Mouse (Mus musculus): ENCODE data around the gene Gm49387. TPM values are rescaled to one million over a fixed set of nuclear protein-coding genes. Genes with fewer than 3 reads are reported as not detected.

The Gm49387 gene
- total RNA-seq, 1 experiment: not detected

DNA sequence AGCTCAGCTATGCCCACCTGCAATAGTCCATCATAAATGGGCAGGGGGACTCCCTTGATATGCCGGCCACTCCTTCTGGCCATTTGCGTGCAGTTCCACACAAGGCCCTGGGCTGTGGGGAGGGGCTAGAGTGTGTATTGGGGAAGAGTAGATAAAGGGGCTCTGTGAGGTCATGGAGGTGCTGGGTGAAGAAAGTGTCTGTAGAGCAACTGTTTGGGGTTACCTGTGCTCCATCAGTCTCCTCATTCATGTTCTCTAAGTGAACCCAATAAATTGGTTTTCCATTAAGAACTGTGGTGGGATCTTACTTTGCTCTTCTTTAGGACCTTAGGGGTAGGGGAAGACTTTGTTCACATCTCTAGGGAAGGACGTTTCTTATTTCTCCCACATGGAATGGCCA lies 49.4 kb downstream of the Gm49387 start, which contains the start of gene Colq:
TSS of gene Colq (minus strand) at position 101 of the 400 bp plus-strand sequence.
- Histone ChIP-seq H3K4me1 (ENCODE audit: control insufficient read depth in 2 of 2, insufficient read depth in 2 of 2, low read length in 2 of 2, poor library complexity in 1 of 2) (no peaks in the 10 kb centered on the region), H3K9me3 (ENCODE audit: control insufficient read depth, insufficient read depth, low read depth, low read length) (no peaks in the 10 kb centered on the region), H3K4me3 (ENCODE audit: insufficient read depth in 1 of 2, low read depth in 1 of 2, low read length in 2 of 2, poor library complexity in 1 of 2, severe bottlenecking in 1 of 2) (no peak within 1 kb of the TSS), H3K27ac (ENCODE audit: insufficient read depth, low read depth, low read length, poor library complexity, severe bottlenecking) (no peak within 1 kb of the TSS), H3K9ac (ENCODE audit: insufficient read depth, low read depth, low read length, poor library complexity, severe bottlenecking) (no peak within 1 kb of the TSS), H3K36me3 (ENCODE audit: control insufficient read depth, insufficient read depth, low read length, poor library complexity, severe bottlenecking) (no peaks in the 10 kb centered on the region)
- TF ChIP-seq ZC3H11A (IDR thresholded peaks at IDR 0.05; ENCODE audit: borderline replicate concordance, low read depth, low read length): no peak
- no peak for TF ChIP-seq HCFC1 (IDR thresholded peaks at IDR 0.05; ENCODE audit: borderline replicate concordance, insufficient read depth, low read length)
- TF ChIP-seq MAFK (IDR thresholded peaks at IDR 0.05; ENCODE audit: insufficient read depth, low read depth, low read length): no peak
- no peak for TF ChIP-seq CHD2 (IDR thresholded peaks at IDR 0.05; ENCODE audit: low read depth, low read length)
- no peak for TF ChIP-seq ZNF384 (IDR thresholded peaks at IDR 0.05; ENCODE audit: low read depth, low read length)
- in situ Hi-C loops (cut with MboI; ENCODE audit: low sequenced_read_pairs in 2 of 2, unreplicated experiment in 2 of 2): no loop called here
- DNase-seq (ENCODE audit: low read depth, low spot score): no peak

DNA sequence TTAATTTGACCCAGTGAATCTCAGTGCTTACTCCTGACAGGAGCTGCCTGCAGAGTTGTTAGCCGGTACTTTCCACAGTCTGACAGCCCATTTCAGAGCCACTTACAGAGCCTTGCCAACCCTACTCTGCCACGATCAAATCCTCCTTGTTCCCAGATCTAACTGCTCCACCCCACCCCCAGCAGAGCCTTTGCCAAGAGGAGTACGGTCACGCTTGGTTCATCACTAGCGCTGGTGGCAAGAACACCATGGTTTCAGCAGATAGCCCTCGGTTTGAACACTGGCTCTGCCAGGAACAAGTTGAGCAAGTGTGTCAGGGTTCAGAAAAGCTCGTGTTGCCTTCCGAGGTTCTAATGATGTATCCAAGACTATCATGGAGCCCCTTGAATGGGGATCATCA lies 54.2 kb downstream of the Gm49387 start:
- Histone ChIP-seq H3K4me1 (ENCODE audit: control insufficient read depth in 2 of 2, insufficient read depth in 2 of 2, low read length in 2 of 2, poor library complexity in 1 of 2) (no peaks in the 10 kb centered on the region), H3K9me3 (ENCODE audit: control insufficient read depth, insufficient read depth, low read depth, low read length) (no peaks in the 10 kb centered on the region), H3K36me3 (ENCODE audit: control insufficient read depth, insufficient read depth, low read length, poor library complexity, severe bottlenecking) (no peaks in the 10 kb centered on the region), H3K4me3 (ENCODE audit: insufficient read depth in 1 of 2, low read depth in 1 of 2, low read length in 2 of 2, poor library complexity in 1 of 2, severe bottlenecking in 1 of 2) (no peak overlapping the region), H3K27ac (ENCODE audit: insufficient read depth, low read depth, low read length, poor library complexity, severe bottlenecking) (no peak overlapping the region), H3K9ac (ENCODE audit: insufficient read depth, low read depth, low read length, poor library complexity, severe bottlenecking) (no peak overlapping the region)
- TF ChIP-seq HCFC1 (IDR thresholded peaks at IDR 0.05; ENCODE audit: borderline replicate concordance, insufficient read depth, low read length) (no peak), ZNF384 (IDR thresholded peaks at IDR 0.05; ENCODE audit: low read depth, low read length) (no peak), ZC3H11A (IDR thresholded peaks at IDR 0.05; ENCODE audit: borderline replicate concordance, low read depth, low read length) (no peak), CHD2 (IDR thresholded peaks at IDR 0.05; ENCODE audit: low read depth, low read length) (no peak), MAFK (IDR thresholded peaks at IDR 0.05; ENCODE audit: insufficient read depth, low read depth, low read length) (no peak)
- DNase-seq (ENCODE audit: low read depth, low spot score): no peak
- in situ Hi-C loops (cut with MboI; ENCODE audit: low sequenced_read_pairs in 2 of 2, unreplicated experiment in 2 of 2): no loop called here

DNA sequence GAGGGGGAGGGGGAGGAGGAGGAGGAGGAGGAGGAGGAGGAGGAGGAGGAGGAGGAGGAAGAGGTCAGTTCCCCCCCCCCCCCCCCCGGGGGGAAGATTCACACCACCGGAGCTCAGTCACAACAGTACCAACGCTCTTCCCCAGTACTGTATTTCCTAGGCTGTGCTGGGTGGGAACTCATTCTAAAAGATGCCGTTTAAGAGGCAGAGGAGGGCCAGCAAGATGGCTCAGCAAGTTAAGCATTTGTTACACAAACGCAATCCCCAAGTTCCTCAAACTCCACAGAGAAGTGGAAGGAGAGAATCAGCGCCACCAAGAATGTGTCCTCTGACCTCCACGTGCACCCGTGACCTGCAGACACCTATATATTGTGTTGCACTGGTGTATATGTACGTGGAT lies 57.6 kb downstream of the Gm49387 start:
- TF ChIP-seq ZNF384 (IDR thresholded peaks at IDR 0.05; ENCODE audit: low read depth, low read length) (no peak), ZC3H11A (IDR thresholded peaks at IDR 0.05; ENCODE audit: borderline replicate concordance, low read depth, low read length) (no peak), HCFC1 (IDR thresholded peaks at IDR 0.05; ENCODE audit: borderline replicate concordance, insufficient read depth, low read length) (no peak), MAFK (IDR thresholded peaks at IDR 0.05; ENCODE audit: insufficient read depth, low read depth, low read length) (no peak), CHD2 (IDR thresholded peaks at IDR 0.05; ENCODE audit: low read depth, low read length) (no peak)
- Histone ChIP-seq H3K4me3 (ENCODE audit: insufficient read depth in 1 of 2, low read depth in 1 of 2, low read length in 2 of 2, poor library complexity in 1 of 2, severe bottlenecking in 1 of 2) (no peak overlapping the region), H3K9me3 (ENCODE audit: control insufficient read depth, insufficient read depth, low read depth, low read length) (no peaks in the 10 kb centered on the region), H3K9ac (ENCODE audit: insufficient read depth, low read depth, low read length, poor library complexity, severe bottlenecking) (no peak overlapping the region), H3K4me1 (ENCODE audit: control insufficient read depth in 2 of 2, insufficient read depth in 2 of 2, low read length in 2 of 2, poor library complexity in 1 of 2) (no peaks in the 10 kb centered on the region), H3K36me3 (ENCODE audit: control insufficient read depth, insufficient read depth, low read length, poor library complexity, severe bottlenecking) (no peaks in the 10 kb centered on the region), H3K27ac (ENCODE audit: insufficient read depth, low read depth, low read length, poor library complexity, severe bottlenecking) (no peak overlapping the region)
- in situ Hi-C loops (cut with MboI; ENCODE audit: low sequenced_read_pairs in 2 of 2, unreplicated experiment in 2 of 2): no loop called here
- DNase-seq (ENCODE audit: low read depth, low spot score): no peak

DNA sequence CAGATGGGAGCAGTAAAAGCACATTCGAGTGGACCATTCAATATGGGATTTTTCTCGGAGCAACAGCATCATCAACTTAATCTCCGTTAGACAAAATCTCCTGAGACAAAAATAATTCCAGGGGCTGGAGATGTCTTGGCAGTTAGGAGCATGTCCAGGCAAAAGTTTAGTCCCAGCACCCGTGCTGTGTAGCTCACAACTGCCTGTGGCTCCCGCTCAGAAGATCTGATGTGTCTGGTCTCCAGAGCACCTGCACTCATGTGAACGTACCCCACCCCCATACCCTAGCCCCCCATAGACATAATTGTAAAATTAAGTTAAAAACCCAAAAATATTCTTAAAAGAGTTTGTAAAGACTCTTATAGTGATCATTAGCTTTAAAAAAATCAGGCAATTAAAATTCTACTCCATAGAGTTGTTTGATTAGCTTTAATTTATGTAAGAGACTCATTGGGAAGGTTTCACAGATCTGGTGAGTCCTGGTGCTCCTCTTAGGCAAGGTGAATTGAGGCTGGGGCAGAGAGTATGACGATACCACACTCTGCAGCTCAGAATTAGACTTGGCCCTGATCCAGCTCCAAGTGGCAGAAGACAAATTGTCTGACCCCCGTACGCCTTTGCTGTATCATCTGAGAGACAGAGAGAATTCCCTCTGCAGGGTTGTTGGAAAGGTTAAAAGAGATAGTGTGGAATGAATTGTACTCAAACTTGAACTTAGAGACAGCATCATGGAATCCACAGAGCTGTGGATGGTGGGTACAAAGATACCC lies 62.5 kb downstream of the Gm49387 start:
- DNase-seq (ENCODE audit: low read depth, low spot score): no peak
- no peak overlapping the region for H3K27ac ChIP-seq (ENCODE audit: insufficient read depth, low read depth, low read length, poor library complexity, severe bottlenecking)

More for the DNA sequence above, 62.5 kb downstream of the Gm49387 start:
- Histone ChIP-seq H3K36me3 (ENCODE audit: control insufficient read depth, insufficient read depth, low read length, poor library complexity, severe bottlenecking) (no peaks in the 10 kb centered on the region), H3K9me3 (ENCODE audit: control insufficient read depth, insufficient read depth, low read depth, low read length) (no peaks in the 10 kb centered on the region), H3K4me3 (ENCODE audit: insufficient read depth in 1 of 2, low read depth in 1 of 2, low read length in 2 of 2, poor library complexity in 1 of 2, severe bottlenecking in 1 of 2) (no peak overlapping the region), H3K4me1 (ENCODE audit: control insufficient read depth in 2 of 2, insufficient read depth in 2 of 2, low read length in 2 of 2, poor library complexity in 1 of 2) (peaks cover 0 to 2% of the 10 kb centered on the region in 2 experiments; a peak in 1 of 4 replicates), H3K9ac (ENCODE audit: insufficient read depth, low read depth, low read length, poor library complexity, severe bottlenecking) (no peak overlapping the region)
- TF ChIP-seq HCFC1 (IDR thresholded peaks at IDR 0.05; ENCODE audit: borderline replicate concordance, insufficient read depth, low read length) (no peak), CHD2 (IDR thresholded peaks at IDR 0.05; ENCODE audit: low read depth, low read length) (no peak), ZC3H11A (IDR thresholded peaks at IDR 0.05; ENCODE audit: borderline replicate concordance, low read depth, low read length) (no peak), MAFK (IDR thresholded peaks at IDR 0.05; ENCODE audit: insufficient read depth, low read depth, low read length) (no peak), ZNF384 (IDR thresholded peaks at IDR 0.05; ENCODE audit: low read depth, low read length) (no peak)
- in situ Hi-C loops (cut with MboI; ENCODE audit: low sequenced_read_pairs in 2 of 2, unreplicated experiment in 2 of 2): no loop called here
